Mouse (Mus musculus): ENCODE measurements at regions not wholly inside any gene's neighbourhood (a gene's known extent, or its start where the extent isn't known, plus 50 kb on each side); places are given as distances from the start of the nearest gene placed in this dataset.
A peak's percentile ranks its signal among the peaks of the same experiment; 100 is the strongest.

DNA sequence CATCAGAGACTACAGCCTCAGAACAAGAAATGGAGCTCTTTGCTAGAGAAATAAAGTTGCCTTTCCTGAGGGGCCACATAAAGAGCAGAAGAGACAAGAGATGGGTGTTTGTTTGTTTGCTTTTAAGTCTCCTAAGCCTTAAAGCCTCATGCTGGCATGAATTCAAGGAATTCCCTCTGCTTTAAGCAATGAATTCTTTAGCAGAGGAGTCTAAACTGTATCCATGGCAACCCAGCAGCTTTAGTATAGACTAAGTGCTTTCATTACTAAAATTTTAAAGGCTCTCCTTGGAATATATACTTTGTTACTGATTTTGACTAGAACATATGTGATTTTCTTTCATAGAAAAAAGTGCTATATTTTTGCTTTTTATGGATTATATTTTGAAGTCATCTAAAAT, 195.0 kb upstream of the Meox2 start:
- Histone ChIP-seq H3K4me3 (ENCODE audit: low read depth, low read length) (no peak overlapping the region), H3K4me1 (ENCODE audit: control insufficient read depth, insufficient read depth) (no peaks in the 10 kb centered on the region), H3K9me3 (replicated peaks; ENCODE audit: control insufficient read depth, low read length) (no peaks in the 10 kb centered on the region), H3K36me3 (replicated peaks; ENCODE audit: control insufficient read depth, insufficient read depth, low read length) (no peaks in the 10 kb centered on the region), H3K4me2 (ENCODE audit: low read depth, low read length) (no peak overlapping the region), H3K27me3 (ENCODE audit: control insufficient read depth, insufficient read depth, low read length) (no peaks in the 10 kb centered on the region), H3K9ac (replicated peaks; ENCODE audit: low read depth, low read length) (no peak overlapping the region), H3K27ac (ENCODE audit: low read depth) (no peak overlapping the region)
- TF ChIP-seq CTCF (IDR thresholded peaks at IDR 0.05; ENCODE audit: low read depth) (no peak), EP300 (IDR thresholded peaks at IDR 0.05; ENCODE audit: low read depth) (no peak)
- DNase-seq (ENCODE audit: low spot score) (no peak), ATAC-seq (ENCODE audit: insufficient read depth, low read depth) (no peak)

DNA sequence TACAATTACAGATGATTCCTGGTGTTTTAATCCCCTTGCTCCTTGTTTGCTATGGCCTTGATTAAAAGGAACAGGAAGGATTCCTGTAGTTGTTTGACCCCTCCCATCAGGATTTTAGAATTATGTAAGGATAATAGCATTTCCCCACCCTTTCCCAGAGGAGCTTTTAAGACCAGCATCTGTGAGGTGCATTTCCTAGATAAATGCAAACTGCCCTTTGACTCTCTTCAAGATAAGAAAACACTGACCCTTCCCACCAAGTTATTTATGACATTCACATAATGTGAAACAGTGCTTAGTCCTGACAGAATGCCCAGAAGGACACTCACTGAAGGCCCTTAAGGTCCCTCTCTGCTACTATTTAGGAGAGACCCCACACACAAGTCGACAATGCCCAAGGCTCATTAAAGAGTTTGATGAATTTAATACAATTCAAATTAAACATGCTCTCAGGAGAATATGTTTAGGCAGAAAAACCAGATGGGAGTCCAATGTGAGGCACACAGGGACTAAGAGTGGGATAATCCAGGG, 190.7 kb upstream of the Meox2 start:
- Histone ChIP-seq H3K9ac (replicated peaks; ENCODE audit: low read depth, low read length) (no peak overlapping the region), H3K4me1 (ENCODE audit: control insufficient read depth, insufficient read depth) (no peaks in the 10 kb centered on the region), H3K27ac (ENCODE audit: low read depth) (peak overlapping the region; percentile 1; the same call in 1 of the 2 replicates), H3K27me3 (ENCODE audit: control insufficient read depth, insufficient read depth, low read length) (no peaks in the 10 kb centered on the region), H3K9me3 (replicated peaks; ENCODE audit: control insufficient read depth, low read length) (no peaks in the 10 kb centered on the region), H3K4me2 (ENCODE audit: low read depth, low read length) (no peak overlapping the region), H3K4me3 (ENCODE audit: low read depth, low read length) (no peak overlapping the region), H3K36me3 (replicated peaks; ENCODE audit: control insufficient read depth, insufficient read depth, low read length) (no peaks in the 10 kb centered on the region)
- WGBS: 36% methylated on average over 1 of the region's 1 CpGs
- DNase-seq (ENCODE audit: low spot score) (no peak), ATAC-seq (ENCODE audit: insufficient read depth, low read depth) (no peak)
- TF ChIP-seq EP300 (IDR thresholded peaks at IDR 0.05; ENCODE audit: low read depth) (peak; percentile 70; the same call in 1 of the 2 replicates), CTCF (IDR thresholded peaks at IDR 0.05; ENCODE audit: low read depth) (no peak)

DNA sequence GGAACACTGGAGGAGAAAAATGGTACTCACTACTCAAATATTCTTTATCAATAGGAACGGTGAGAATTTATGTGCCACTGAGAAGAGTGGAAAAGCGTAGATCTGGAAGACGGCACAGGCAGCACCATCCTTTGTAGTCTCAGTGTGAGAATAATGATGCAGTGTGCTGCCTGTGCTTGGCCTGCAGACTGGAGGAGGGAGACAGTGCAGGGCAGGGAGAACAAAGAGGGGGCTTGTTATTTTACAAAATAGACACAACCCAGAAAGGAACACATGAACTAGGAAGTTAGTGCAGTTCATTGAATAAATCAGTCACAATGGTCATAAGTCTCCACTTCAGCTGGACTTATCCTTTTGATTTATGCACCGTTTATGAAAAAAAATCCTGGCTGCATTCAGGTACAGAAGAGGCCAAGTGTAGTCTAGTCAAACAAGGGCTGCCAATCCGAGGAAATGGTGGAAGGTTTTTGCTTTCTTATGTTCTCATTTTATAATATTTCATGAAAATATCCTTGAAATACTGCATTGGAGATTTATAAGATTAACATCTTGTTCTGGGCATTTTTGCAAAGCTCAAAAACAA, 190.0 kb upstream of the Meox2 start:
- WGBS: 61% methylated on average over 5 of the region's 5 CpGs
- H3K4me1 ChIP-seq (ENCODE audit: control insufficient read depth, insufficient read depth): no peaks in the 10 kb centered on the region
- ATAC-seq (ENCODE audit: insufficient read depth, low read depth) (no peak), DNase-seq (ENCODE audit: low spot score) (no peak)
- H3K9me3 ChIP-seq (replicated peaks; ENCODE audit: control insufficient read depth, low read length): no peaks in the 10 kb centered on the region
- H3K4me2 ChIP-seq (ENCODE audit: low read depth, low read length): no peak overlapping the region
- TF ChIP-seq EP300 (IDR thresholded peaks at IDR 0.05; ENCODE audit: low read depth) (no peak), CTCF (IDR thresholded peaks at IDR 0.05; ENCODE audit: low read depth) (no peak)
- H3K4me3 ChIP-seq (ENCODE audit: low read depth, low read length): no peak overlapping the region
- no peaks in the 10 kb centered on the region for H3K27me3 ChIP-seq (ENCODE audit: control insufficient read depth, insufficient read depth, low read length)
- peak overlapping the region; percentile 1; the same call in 1 of the 2 replicates for H3K27ac ChIP-seq (ENCODE audit: low read depth)
- H3K9ac ChIP-seq (replicated peaks; ENCODE audit: low read depth, low read length): no peak overlapping the region
- no peaks in the 10 kb centered on the region for H3K36me3 ChIP-seq (replicated peaks; ENCODE audit: control insufficient read depth, insufficient read depth, low read length)

DNA sequence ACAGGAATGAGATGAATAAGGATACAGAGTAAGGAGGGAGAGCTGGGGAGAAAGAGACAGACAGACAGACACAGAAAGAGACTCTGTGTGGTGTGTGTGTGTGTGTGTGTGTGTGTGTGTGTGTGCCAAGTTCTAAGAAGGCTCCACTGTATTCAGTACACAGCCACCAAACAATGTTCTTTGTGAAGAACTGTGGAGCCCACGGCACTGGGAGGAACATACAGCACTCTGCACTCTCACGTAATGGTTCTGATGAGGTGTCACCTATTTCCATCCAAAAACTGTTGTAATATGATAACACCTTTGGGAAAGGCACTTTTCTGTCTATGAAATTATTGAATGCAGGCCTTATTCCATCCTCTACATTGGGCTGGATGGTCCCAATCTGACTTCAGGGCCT, 184.8 kb upstream of the Meox2 start:
- DNase-seq (ENCODE audit: low spot score) (no peak), ATAC-seq (ENCODE audit: insufficient read depth, low read depth) (no peak)
- Histone ChIP-seq H3K4me2 (ENCODE audit: low read depth, low read length) (no peak overlapping the region), H3K36me3 (replicated peaks; ENCODE audit: control insufficient read depth, insufficient read depth, low read length) (no peaks in the 10 kb centered on the region), H3K9ac (replicated peaks; ENCODE audit: low read depth, low read length) (no peak overlapping the region), H3K4me1 (ENCODE audit: control insufficient read depth, insufficient read depth) (0 out of 2 replicates have a peak, but pooled peaks cover under 1% of the 10 kb centered on the region), H3K9me3 (replicated peaks; ENCODE audit: control insufficient read depth, low read length) (no peaks in the 10 kb centered on the region), H3K27ac (ENCODE audit: low read depth) (no peak overlapping the region), H3K27me3 (ENCODE audit: control insufficient read depth, insufficient read depth, low read length) (no peaks in the 10 kb centered on the region), H3K4me3 (ENCODE audit: low read depth, low read length) (no peak overlapping the region)
- 75% methylated on average over 2 of the region's 2 CpGs for WGBS
- no peak for TF ChIP-seq CTCF (IDR thresholded peaks at IDR 0.05; ENCODE audit: low read depth)
- no peak for TF ChIP-seq EP300 (IDR thresholded peaks at IDR 0.05; ENCODE audit: low read depth)

DNA sequence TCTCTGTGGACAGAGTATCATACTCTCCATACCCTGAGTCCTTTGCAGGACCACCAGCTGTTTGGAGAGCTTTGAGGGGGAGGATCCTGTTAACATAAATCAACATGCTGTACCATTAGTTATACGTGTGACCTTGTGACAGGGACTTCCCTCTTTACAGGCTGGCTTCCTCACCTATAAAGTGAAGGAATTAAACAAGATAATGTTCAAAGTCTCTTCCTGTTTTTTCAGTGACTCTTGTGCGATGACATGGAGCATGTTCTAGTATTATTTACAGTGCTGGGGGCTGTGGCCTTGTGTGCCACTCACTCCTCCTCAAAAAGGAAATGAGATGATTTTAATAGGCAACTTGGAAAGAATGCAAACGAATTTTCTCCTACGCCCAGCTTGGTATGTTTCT, 182.1 kb upstream of the Meox2 start:
- 39% methylated on average over 4 of the region's 4 CpGs for WGBS
- ATAC-seq (ENCODE audit: insufficient read depth, low read depth): no peak

More for the DNA sequence above, 182.1 kb upstream of the Meox2 start:
- no peak overlapping the region for H3K4me3 ChIP-seq (ENCODE audit: low read depth, low read length)
- 0 out of 2 replicates have a peak, but pooled peaks have one; percentile 21 for TF ChIP-seq EP300 (IDR thresholded peaks at IDR 0.05; ENCODE audit: low read depth)
- TF ChIP-seq CTCF (IDR thresholded peaks at IDR 0.05; ENCODE audit: low read depth): no peak
- no peak overlapping the region for H3K9ac ChIP-seq (replicated peaks; ENCODE audit: low read depth, low read length)
- no peaks in the 10 kb centered on the region for H3K36me3 ChIP-seq (replicated peaks; ENCODE audit: control insufficient read depth, insufficient read depth, low read length)
- no peaks in the 10 kb centered on the region for H3K27me3 ChIP-seq (ENCODE audit: control insufficient read depth, insufficient read depth, low read length)
- no peak overlapping the region for H3K27ac ChIP-seq (ENCODE audit: low read depth)
- H3K4me2 ChIP-seq (ENCODE audit: low read depth, low read length): no peak overlapping the region
- 0 out of 2 replicates have a peak, but pooled peaks cover 8% of the 10 kb centered on the region for H3K4me1 ChIP-seq (ENCODE audit: control insufficient read depth, insufficient read depth)
- no peak for DNase-seq (ENCODE audit: low spot score)
- H3K9me3 ChIP-seq (replicated peaks; ENCODE audit: control insufficient read depth, low read length): no peaks in the 10 kb centered on the region
